Mouse (Mus musculus): ENCODE results near the gene Atp6v0d1.
A peak's percentile ranks its signal among the peaks of the same experiment; 100 is the strongest.
"Not testable (repeated sequence)": the region's sequence is repeated elsewhere in the genome, so short reads cannot be mapped to it uniquely, and the experiment has no call there.

Atp6v0d1 gene

DNA sequence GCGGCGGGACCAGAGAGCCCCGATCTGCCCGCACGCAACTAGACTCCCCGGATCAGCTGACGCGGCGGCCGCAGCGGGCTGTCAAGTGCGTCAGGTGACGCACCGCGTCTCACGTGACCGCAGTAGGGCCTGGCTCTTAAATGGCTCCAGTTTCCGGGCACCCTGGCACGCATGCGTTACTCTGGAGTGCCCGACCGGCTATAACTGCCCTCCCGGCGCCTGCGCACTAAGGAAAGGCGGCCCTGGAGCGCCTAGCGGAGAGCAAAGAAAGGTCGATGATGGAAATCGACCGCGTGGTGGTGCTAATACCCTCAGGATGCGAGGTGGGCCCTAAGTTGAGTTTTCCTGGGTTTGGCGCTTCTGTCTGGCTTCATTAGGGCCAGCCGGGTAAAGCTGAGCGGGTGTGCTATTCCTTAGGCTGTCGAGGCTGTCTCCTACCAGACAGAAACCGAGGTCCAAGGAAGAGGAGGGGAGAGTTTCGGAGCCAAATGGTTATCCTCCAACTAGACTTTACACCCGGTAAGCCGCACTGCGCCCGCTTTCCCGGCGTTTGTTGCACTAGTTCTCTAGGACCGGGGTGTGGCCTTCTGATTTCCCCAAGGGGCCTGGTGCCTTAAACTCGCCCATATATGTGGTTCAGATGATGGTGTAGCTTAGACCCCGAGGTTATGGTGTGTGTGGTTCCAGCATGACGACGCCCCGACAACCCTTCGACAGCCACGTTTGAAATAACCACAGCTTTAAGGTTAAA, at the start of gene Atp6v0d1:
Gene Atp6v0d1, minus strand, starts transcription at position 96 of the 751 bp plus-strand sequence.
- peak; percentile 100 for DNase-seq (ENCODE audit: low read depth, low spot score)

DNA sequence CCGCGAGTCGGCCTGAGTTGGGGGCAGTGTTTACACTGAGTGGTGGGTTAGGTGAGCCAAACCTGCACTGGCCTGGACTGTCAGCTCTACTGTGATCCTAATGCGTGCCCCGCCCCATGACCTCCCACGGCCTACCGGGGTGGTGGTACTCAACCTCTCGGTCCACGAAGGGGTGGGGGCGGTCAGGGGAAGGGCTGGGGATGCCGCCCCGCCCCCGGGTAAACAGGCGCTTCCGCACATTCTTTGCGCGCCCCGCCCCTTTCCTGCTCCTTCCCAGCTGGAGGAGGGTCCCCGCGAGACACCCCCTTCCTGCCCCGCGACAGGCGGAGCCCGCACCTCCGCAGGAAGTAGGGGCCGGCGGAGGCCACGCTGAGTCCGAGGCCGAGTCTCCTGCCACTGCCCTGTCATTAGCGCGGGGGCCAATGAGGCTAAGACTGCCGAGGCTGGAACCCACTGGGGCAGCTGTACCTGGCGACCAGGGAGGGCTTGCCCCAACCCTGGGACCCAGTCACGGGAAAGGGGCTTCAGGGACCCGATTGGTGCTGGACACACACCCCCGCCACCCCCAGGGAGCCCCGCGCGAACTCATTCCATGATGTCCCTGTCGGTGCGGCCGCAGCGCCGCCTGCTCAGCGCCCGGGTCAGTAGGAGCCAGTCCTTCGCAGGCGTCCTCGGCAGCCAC, 48.1 kb upstream of the Atp6v0d1 start:
- no peak for DNase-seq (ENCODE audit: low read depth, low spot score)

DNA sequence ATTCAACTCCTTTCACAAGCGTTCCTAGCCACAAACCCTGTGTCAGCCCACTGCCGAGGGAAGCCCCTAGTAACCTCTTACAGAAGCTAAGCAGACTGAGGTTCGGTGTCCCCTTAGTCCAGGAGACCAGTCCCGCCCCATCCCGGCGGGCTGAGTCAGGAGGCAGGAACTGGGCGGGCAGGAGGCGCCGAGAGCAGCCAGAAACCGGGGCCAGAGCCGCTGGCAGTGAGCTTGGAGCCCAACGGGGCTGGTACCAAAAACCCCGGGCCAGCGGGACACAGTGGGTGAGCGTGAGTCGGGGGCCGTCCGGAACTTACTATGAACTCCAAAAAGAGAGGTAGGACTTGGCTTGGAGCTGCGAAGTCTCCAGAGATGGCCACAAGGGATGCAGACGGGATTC, 47.2 kb upstream of the Atp6v0d1 start:
- DNase-seq (ENCODE audit: low read depth, low spot score) = no peak

DNA sequence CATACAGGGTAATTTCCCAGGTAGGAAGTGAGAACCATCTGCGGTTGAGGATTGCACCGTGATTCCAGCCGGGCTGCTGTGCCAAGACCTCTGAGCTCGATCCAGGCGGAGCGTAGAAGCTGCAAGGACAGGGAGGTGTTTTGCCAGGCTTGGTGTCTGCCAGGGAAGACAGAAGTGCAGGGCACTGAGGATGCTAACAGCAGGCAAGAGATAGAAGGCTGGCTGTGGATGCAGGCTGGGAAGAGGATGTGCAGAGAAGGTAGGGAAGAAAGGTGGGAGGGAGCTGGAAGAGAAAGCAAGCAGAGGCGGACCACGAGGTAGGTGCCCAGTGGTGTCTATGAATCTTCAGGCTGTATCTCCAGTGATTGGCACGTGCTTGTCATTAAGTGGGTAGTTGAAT, 46.0 kb upstream of the Atp6v0d1 start:
- no peak for DNase-seq (ENCODE audit: low read depth, low spot score)

DNA sequence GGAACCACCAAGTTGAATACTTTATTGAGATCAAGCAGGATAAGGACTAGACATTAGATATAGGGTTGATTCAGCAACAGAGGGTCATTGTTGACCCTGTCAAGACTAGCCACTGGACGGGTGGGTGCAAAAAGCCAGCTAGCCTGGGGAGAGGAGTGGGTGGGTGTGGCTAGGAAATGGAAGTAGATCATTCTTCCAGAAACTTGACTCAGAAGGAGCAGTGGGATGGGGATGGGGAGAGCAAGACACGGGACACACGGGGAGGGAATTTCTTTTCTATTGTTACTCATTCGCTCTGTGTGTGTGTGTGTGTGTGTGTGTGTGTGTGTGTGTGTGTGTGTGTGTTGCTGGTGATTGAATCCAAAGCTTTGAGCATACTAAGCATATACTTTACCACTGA, 43.9 kb upstream of the Atp6v0d1 start:
- no peak for DNase-seq (ENCODE audit: low read depth, low spot score)

DNA sequence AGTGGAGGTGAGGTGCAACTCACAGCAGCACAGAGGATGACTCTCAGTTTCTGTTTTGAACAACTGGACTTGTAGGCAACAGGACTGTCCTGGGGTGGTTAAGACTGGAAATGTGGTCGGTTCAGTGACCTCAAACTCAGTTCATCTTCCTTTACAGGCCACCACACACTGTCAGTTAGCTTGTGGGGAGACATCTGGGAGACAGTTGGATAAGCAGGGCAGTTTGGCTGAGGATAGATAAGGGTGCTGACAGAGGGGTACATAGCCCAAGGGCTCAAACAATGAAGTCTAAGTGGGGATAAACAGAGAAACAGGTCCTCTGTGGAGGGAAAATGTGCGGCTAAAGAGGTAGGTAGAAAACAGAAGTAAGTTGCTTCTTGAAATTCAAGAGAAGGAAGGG, 43.5 kb upstream of the Atp6v0d1 start:
- DNase-seq (ENCODE audit: low read depth, low spot score) = no peak

DNA sequence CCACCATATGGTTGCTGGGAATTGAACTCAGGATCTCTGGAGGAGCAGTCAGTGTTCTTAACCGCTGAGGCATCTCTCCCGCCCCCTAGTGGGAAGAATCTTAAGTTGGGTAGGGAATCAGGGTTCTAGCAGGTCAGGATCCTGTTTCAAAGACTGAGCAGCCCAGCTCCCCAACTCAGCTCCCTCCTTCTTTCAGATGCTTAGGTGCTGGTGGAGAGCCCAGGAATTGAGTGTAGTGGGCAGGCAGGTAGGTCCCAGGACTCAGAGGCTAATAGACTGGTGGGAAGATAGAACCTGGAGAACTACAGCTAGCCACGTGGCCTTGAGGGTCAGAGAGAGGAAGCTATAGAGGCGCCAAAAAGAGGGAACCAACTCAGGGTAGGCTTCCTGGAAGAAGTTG, 41.8 kb upstream of the Atp6v0d1 start:
- no peak for DNase-seq (ENCODE audit: low read depth, low spot score)

DNA sequence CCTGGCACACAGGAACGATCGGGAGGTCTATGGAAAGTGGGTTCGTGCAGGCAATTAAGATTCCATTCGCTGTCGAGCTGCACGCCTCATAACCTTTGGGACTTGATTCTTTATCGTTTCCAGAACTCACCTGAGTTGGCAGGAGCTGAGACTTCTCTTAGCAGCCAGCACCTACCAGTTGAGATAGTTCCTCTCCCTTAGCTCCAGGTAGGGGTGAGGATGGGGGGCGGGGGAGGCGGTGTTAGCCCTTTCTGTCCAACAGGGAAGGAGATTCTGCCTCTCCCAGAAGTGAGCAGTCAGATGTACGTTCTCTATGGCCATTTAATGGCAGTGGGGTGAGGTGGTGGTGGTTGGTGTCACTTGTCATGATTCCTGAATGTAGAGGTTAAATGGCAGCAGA, 41.2 kb upstream of the Atp6v0d1 start:
- DNase-seq (ENCODE audit: low read depth, low spot score) = no peak

DNA sequence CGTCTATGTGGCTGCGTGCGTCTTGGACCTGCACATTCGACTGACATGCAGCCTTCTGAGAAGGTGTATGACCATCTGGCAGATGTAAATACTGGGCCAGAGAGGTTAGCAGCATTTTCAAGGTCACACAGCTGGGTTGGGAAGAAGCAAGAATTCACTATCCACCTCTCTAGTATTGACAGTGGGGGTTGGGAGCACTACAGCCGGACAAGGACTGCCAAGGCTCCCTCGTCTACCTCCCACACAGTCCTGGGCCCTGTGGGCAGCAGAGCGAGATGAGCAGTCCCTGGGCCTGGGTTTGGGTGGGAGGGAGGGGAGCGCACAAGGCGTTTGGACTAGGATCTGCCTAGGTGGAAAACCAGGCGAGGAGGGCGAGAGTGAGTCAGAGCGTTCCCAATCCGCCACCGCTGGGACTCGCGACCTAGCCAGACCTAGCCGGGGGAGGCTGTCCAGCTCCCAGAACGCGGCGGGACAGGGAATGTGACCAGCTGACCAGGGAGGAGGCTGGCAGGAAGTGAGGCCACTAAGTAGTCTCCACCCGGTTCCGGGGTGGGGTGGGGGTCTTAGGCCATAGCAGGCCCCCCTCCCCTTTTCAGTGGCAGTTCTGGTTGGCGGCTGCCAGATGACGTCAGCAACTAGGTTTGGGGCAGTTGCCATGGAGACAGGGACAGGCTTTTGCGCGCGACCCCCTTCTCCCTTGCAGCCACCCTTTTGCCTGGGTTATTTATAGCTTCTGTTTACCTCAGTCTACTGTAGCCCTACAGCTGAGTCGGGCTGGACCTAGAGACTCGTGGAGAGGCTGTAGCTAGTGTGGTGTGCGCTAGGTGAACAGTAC, 40.6 kb upstream of the Atp6v0d1 start:
- no peak for DNase-seq (ENCODE audit: low read depth, low spot score)

DNA sequence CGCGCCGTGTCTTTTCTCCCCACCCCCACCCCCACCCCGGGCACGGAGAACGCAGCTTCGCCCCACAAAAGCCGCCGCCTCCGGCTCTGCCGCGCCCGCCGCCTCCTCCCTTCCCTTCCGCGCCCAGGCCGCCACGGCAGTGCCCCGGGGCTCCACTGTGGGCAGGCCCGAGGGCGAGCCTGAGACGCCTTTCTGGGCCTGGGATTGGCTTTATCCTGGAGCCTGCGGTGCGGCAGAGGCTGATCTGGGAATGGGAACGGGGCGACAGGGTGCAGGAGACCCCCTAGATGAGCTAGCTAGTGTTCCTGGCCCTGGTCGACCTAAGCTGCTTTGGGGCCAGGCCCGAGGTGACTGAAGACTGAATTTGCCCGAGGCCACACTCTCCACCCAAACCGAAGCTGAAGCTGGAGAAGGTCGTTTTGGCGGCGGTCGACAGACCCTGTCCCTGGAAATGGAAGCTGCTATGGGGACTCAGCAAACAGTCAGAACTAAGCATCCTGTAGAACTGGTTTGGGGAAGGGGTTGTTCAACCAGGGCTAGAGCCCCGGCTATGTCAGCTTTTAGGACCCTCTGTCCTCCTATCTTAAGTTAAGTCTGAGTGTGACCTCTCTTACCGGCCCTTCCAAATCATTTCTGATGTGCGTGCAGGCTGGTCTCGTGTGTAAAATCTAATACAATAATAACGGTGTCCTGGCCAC, 39.8 kb upstream of the Atp6v0d1 start:
- no peak for DNase-seq (ENCODE audit: low read depth, low spot score)

DNA sequence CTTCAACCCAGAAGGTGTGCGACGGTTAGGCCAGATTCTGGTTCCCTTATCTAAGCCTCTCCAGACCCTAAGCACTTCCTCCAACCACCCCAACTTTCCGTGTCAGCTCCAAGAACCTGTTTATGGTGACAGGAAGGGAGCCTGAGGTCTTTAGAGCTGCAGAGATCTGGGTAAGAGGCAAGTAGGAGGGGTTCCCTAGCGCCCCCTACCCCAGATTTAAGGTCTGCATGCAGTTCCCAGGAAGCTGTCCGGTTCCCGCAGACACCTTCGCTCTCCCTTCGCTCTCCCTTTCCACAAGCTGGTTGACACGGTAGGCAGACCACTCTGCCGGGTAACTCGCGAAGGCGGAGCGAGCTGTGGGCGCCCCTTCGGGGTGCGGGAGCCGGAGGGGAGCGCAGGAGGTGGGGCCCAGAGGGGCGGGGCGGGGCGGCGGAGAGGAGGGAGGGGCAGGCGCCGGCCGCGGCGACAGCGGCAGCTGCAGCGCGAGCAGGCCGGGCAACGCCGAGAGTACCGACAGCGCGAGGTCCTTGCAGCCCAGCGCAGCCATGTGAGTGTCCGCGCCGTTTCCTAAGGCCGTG, 39.0 kb upstream of the Atp6v0d1 start, which contains the start of gene Ripor1:
Gene Ripor1, plus strand, starts transcription at position 452 of the 578 bp plus-strand sequence.
- DNase-seq (ENCODE audit: low read depth, low spot score) = peak; percentile 76

DNA sequence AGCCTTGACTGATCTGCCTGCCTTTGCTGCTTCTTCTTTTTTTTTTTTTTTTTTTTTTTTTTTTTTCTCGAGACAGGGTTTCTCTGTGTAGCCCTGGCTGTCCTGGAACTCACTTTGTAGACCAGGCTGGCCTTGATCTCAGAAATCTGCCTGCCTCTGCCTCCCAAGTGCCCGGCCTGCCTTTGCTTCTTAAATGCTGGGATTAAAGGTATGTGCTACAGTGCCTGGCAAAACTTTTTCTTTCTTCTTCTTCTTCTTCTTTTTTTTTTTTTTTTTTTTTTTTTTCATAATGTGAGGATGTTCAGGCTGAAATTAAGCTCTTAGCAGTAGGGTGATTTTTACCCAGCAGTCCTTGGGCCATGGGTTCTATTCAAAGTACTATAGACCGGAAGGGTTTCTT, 36.7 kb upstream of the Atp6v0d1 start:
- not testable (repeated sequence) for DNase-seq (ENCODE audit: low read depth, low spot score)

DNA sequence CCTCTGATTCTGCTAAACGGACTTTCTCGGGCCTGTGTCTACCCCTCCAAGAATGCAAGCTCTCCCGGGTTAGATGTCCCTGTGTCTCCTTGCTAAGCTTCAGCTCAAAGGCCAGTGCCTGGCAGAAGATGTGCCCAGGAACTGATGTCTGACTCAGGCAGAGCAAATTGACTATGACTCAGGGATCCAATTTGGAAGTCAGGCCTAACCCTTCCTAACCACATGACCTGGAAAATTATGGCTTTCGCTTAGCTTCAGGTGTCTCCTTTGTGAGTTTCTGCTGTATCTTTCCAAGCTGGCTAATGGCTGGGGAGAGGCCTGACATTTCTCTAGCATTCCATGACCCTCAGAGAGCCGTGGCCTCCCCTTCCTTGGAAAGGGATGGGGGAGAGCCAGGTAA, 35.5 kb upstream of the Atp6v0d1 start:
- DNase-seq (ENCODE audit: low read depth, low spot score) = no peak

DNA sequence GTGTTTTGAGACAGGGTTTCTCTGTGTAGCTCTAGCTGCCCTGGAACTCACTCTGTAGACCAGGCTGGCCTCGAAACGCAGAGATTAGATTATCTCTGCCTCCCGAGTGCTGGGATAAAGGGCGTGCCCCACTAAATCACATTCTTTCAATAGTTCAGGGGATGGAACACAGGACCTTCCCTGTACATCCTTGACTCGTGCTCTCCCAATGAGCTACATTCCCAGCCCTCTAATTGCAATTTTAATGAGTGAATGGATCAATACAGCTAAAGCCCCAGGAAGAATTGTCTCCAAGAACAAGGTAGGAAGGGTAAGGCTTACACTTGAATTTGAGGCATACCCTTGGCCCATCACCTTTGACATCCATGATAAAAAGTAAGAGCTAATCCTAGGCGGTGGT, 32.9 kb upstream of the Atp6v0d1 start:
- no peak for DNase-seq (ENCODE audit: low read depth, low spot score)

DNA sequence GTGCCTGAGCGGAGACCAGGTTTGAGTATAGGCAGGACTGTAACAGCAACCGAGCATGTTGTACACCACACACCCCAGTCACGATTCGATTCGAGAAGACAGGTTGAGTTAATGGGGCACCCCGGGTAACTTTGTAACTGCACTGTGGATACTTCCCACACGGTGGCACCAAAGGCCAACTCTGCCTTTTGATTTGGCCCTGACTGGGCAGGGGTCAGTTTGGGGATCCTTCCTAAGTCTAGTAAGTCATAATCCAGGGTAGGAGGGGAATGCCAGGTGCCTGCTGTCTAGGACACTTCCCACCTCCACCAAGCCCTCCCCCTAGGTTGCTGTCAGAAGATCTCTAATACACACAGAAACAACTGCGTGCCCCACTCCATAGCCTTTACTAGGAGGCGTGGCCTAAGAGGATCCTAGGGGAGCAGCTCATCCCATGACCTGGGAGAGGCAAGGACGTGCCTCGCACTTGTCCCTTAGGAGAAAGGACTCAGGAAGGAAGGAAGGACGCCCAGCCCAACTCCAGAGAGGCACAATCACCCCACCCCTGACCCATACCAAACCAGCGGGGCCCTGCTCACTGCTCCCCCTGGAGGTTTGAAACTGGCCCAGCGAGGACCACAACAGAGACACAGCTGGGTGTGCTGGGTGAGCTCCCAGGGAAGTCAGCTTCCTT, 30.7 kb upstream of the Atp6v0d1 start:
- peak; percentile 68 for DNase-seq (ENCODE audit: low read depth, low spot score)

DNA sequence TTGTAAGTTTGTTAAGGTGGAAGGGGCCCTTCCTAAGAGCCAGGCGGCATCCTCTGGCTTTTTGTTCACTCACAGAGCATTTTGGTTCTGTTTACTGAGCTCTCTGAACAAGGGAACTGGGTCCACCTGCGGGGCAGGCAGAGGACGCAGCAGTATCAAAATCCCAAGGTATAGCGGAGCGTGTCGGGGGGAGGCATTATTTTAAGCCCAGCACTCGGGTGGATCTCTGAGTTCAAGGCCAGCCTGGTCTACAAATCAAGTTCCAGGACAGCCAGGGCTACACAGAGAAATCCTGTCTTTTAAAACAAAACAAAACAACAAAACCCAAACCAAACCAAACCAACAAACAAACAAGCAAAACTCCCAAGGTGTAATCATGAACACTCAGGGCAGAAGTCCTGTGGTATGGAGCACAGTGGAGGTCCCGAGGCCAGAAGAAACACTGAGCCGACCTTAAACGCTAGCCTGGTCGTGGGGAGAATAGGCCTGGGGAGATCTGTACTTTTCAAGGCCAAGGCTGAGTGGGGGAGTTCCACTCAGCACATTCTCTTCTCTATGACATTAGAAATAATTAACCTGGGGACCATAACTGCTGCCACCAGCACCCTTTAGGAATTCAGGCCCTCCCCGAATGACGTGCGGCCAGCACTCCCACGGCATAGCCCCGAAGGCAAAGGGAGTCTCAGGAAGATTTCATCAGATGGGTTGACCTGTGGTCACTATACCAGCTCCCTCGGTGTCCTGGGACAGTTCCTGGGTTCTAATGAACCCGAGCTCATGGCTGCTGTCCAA, 28.8 kb upstream of the Atp6v0d1 start:
- no peak for DNase-seq (ENCODE audit: low read depth, low spot score)

DNA sequence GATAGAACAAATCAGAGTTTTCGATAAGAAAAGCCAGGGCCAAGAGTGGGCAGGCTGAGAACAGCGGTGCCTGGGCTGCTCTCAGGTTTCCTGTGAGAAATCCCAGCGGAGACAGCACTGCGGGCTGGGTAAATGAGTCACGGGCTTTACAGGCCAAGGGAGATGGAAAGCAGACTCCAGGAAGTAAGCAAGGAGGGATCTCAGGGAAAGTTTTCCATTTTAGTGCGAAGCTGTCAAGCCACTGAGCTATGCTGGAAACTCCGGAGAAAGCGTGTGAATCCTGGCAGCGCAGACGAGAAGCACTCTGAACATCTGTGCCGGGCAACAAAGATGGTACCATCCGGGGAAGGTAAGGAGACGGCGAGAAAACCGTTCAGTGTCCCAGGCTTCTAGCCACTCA, 28.0 kb upstream of the Atp6v0d1 start:
- no peak for DNase-seq (ENCODE audit: low read depth, low spot score)

DNA sequence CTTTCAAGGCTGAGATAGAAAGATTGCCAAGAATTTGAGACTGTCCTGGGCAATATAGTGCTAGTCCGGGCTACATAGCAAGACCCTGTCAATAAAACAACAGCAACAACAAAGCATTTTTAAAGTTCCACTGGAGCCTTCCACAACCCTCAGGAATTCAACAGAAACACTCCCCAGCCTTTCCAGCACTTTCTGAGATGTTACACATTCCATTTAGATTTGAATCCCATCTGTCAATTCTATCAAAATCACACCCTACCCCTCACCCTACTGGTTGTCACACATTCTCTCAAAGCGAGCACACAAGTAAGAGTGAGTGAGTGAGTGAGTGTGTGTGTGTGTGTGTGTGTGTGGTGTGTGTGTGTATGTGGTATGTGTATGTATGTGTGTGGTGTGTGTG, 26.6 kb upstream of the Atp6v0d1 start:
- DNase-seq (ENCODE audit: low read depth, low spot score) = no peak

DNA sequence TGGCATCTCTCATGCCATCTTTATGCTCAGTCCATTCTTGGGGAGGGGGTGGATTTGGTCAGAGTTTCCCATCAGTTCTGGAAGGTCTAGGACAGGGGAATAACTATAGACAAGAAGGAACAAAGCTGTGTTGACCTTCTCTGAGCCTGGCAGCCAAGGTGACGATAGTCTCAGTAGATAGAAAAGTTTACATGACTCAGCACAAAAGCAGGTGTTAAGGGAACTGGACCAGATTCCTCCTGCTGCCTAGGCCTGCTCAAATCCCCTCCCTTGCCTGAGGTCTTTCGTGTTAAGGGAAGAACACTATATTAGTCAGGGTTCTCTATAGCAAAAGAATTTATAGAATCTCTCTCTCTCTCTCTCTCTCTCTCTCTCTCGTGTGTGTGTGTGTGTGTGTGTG, 13.9 kb upstream of the Atp6v0d1 start:
- DNase-seq (ENCODE audit: low read depth, low spot score) = no peak

DNA sequence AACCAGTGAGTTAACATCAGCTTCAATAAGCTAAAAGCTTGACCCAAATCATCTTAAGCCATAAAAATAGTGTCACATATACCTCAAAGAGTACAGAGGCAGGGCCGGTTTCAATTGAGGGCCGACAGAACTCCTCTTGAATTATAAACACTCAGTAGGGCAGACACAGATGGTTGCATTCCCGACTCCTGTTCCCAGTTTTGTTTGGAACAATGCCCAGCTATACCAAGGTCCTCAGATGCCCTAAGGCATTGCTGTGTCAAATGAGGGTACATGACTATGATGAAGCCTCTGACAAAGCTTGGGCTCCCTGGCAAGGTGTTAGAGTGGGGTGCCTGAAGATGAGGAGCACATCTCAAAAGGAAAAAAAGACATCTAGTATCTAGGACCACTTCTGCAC, 9.7 kb upstream of the Atp6v0d1 start:
- DNase-seq (ENCODE audit: low read depth, low spot score) = no peak
